Mouse (Mus musculus) megakaryocyte, embryonic 14.5 days (primary cell): ENCODE measurements around the gene Slc23a4. TPM values are rescaled to one million over a fixed set of nuclear protein-coding genes. Genes with fewer than 3 reads are reported as not detected.

ENCODE experiments used
- H3K27me3 ChIP-seq: replicated peaks from 2 replicates; pipeline ENCODE3; 2012; ENCODE audit warnings: inconsistent platforms
- H3K36me3 ChIP-seq: replicated peaks from 2 replicates; pipeline ENCODE3; 2012; ENCODE audit warnings: low read length, inconsistent platforms, mixed read lengths
- H3K4me1 ChIP-seq: 2 replicates; pipeline ENCODE4 v1.6.1; 2012; ENCODE audit warnings: inconsistent platforms
- H3K4me3 ChIP-seq: replicated peaks from 2 replicates; pipeline ENCODE3; 2012; ENCODE audit warnings: moderate library complexity, mild to moderate bottlenecking, inconsistent platforms
- H3K9me3 ChIP-seq: 2 replicates; pipeline ENCODE4 v1.6.1; 2012; ENCODE audit warnings: inconsistent platforms
- FLI1 ChIP-seq: IDR thresholded peaks from 2 replicates; pipeline ENCODE4 v1.6.1; 2012; ENCODE audit warnings: low read length, inconsistent platforms, mixed read lengths
- GATA1 ChIP-seq: IDR thresholded peaks from 3 replicates; pipeline ENCODE4 v1.6.1; 2012; ENCODE audit warnings: mixed read lengths, low read length, inconsistent platforms, borderline replicate concordance
- polyA plus RNA-seq: library from polyadenylated mRNA; stranded (reverse); fragments of >175 nt; gene quantifications from 2 replicates; pipeline ENCODE4 v1.2.3, GENCODE M21; 2012; ENCODE audit warnings: low replicate concordance; ENCODE audit not compliant: insufficient read depth

The Slc23a4 gene
- polyA plus RNA-seq, 1 experiment = 0.40 TPM

DNA sequence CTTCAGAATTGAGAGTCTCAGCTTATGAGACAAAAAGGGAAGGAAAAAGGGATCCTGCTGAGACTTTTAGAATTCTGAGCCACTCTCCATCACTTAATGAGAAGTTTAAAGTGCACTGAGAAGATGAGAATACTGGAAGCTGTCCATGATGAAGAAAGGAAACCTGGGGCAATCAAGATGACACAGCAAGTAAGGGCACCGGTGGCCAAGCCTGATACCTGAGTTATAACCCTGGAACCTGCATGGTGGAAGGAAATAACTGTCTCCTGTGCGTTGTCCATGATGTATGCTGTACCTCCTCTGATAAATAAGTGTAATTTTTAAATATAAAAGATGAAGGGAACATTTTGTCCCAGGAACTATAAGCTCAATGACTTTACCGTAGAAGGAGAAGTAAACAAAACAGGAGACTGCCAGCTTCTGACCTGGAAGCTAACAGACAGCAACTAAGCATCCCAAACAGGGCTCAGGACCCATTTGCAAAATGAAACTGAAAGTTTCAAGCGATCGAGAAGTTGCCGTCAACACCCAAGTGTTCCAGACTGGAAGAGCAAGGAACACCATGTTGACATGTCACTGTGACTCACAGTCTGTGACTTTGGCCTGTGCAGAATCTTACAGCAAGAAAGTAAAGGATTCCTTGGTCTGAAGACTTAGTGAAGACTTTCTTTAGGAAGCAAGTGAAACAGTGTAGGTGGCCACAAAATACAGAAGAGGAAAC, 22.2 kb downstream of the Slc23a4 start:
- no peaks in the 10 kb centered on the region for H3K36me3 ChIP-seq
- peak overlapping the region; percentile 85 for H3K4me3 ChIP-seq
- H3K9me3 ChIP-seq = peaks cover 4% of the 10 kb centered on the region
- peaks cover 3% of the 10 kb centered on the region for H3K27me3 ChIP-seq
- H3K4me1 ChIP-seq = peaks cover 18% of the 10 kb centered on the region
- no peak for TF ChIP-seq GATA1
- no peak for TF ChIP-seq FLI1

DNA sequence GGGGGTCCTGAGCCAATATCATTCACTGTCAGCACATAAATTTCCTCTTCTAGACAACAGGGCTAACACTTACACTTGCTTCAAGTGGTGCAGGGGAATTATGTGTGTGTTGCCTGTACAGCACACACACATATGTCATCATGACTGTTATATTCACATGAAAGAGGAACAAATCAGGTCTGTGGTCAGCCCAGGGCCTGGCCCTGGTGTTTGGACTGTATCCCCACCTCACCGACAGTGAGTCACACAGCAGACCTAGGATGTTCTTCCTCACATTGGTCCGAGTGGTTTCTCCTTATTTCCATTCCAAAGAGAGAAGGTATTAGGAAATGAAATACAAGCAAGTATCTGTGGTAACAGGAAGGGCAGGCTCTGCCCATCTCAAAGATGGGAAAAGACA, 23.7 kb downstream of the Slc23a4 start:
- H3K9me3 ChIP-seq = peaks cover 4% of the 10 kb centered on the region

DNA sequence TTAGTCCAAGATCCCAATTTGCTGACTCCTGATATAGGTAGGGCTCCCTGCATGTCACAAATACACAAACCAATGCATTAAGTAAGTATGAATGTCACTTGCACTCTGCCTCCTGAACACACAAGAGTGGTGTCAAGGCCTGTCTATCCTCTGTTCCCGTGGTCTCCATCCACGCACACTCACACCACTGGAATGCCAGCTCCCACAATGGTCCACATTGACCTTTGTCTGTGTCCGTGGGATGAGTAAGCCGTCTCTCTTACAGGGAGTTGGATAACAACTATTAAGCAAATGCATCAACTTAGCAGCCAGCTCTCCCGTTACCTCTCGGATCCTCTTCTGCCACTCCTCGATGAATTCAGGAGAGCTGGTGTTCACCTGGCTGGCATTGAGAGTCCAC, 29.1 kb downstream of the Slc23a4 start:
- Histone ChIP-seq H3K4me1 (peaks cover 17% of the 10 kb centered on the region), H3K9me3 (no peaks in the 10 kb centered on the region), H3K36me3 (no peaks in the 10 kb centered on the region), H3K27me3 (peaks cover 21% of the 10 kb centered on the region), H3K4me3 (no peak overlapping the region)
- no peak for TF ChIP-seq FLI1
- TF ChIP-seq GATA1 = no peak

More for the DNA sequence above, 23.7 kb downstream of the Slc23a4 start:
- peaks cover 10% of the 10 kb centered on the region for H3K27me3 ChIP-seq
- H3K4me1 ChIP-seq = peaks cover 18% of the 10 kb centered on the region
- H3K4me3 ChIP-seq = no peak overlapping the region
- TF ChIP-seq GATA1 = no peak
- TF ChIP-seq FLI1 = no peak
- H3K36me3 ChIP-seq = no peaks in the 10 kb centered on the region

DNA sequence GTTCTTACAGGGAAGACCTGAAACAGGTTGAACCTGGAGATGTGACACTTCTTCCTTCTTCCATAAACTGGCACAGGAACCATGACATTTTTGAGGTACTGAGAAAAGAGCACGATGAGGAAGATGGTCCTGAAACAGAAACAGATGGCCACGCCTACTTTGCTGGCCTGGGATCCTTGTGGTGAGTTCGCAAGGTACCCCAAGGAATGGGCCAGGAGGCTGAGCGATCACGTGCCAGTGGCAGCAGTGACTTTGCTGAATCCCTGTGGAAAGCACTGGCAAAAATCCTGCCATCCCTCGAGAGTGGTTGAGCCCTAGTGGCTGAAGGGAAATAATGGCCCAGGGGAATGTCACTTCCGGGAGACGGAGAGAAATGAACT, 32.4 kb downstream of the Slc23a4 start:
- peaks cover 30% of the 10 kb centered on the region for H3K4me1 ChIP-seq
- no peaks in the 10 kb centered on the region for H3K36me3 ChIP-seq
- peaks cover 24% of the 10 kb centered on the region for H3K27me3 ChIP-seq
- TF ChIP-seq FLI1 (no peak), GATA1 (no peak)
- no peaks in the 10 kb centered on the region for H3K9me3 ChIP-seq
- H3K4me3 ChIP-seq = peak overlapping the region; percentile 31

DNA sequence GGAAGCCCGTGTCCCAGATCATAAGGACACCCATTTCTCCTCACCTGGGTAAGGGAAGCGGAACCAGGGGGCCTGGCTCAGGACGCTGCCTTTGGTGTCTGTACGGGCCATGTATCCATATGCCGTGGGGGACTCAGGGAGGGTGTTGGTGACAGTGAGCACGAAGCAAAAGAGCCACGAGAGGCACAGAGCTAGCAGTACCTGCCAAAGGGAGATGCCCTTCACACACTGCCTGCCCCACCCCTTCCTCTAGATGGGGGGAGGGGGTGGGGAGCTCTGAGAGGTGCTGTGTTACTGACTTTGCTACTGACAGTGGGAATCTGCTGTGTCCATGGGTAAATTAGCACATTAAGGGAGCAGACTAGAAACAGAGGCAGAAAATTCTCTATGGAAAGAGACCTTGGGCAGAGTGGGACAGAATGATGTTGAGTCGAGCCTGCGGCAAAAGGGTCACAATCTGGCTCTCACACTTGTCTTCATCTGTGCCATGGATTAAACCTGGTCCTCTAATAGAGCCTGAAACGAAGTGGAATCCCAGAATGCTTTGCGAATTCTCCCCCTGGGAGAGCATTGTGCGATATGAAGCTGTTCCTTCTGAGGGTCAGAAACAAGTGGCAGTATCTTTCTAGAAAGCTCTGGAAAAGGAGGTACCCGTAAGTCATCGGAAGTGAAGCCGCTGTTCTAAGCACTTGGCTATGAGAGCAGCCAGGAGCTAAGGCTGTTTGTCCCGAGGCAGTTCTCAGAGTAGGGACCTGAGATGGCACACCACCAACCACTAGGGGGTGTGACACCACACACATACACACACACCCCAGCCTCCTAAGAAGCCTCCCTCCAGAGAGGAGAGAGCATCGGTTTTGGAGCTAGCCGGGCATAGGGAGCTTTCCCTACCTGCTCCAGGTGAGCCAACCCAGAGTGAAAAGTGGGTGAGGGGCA, 33.0 kb downstream of the Slc23a4 start:
- TF ChIP-seq GATA1 (no peak), FLI1 (no peak)
- H3K36me3 ChIP-seq = no peaks in the 10 kb centered on the region
- no peaks in the 10 kb centered on the region for H3K9me3 ChIP-seq
- H3K4me3 ChIP-seq = peak overlapping the region; percentile 31
- peaks cover 30% of the 10 kb centered on the region for H3K4me1 ChIP-seq
- H3K27me3 ChIP-seq = peaks cover 22% of the 10 kb centered on the region

DNA sequence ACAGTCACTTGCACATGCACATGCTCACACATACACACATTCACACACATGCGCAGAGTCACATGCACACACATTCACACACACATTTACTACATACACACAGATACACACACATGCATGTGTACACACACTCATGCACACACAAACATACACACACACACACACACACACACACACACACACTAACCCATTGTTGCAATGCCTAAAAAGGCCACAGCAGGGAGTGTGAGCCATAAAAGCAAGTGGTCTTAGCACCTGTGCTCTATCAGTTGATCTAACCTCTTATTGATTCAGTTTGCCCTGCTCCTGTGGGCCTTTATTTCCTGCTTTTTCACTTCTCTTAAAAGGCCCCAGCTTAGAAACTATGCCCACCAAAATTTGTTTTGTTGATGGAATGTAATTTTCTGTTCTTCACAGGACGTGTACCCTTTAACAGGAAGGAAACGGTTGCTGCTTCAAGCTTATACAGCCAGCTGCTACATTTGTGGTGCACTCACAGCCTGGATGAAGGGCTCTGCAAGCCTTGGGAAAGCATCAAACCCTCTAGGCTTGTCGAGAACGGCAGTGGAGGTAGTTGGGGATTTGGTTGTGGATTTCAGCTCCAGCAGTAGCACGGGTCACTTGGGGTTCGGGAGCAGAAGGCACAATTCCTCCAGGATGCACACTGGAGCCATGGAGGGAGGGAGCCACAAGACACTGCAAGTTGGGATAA, 36.1 kb downstream of the Slc23a4 start:
- Histone ChIP-seq H3K27me3 (peaks cover 31% of the 10 kb centered on the region), H3K36me3 (no peaks in the 10 kb centered on the region), H3K4me3 (peak overlapping the region; percentile 54), H3K9me3 (peaks cover 13% of the 10 kb centered on the region), H3K4me1 (peaks cover 35% of the 10 kb centered on the region)
- TF ChIP-seq FLI1 (no peak), GATA1 (no peak)

DNA sequence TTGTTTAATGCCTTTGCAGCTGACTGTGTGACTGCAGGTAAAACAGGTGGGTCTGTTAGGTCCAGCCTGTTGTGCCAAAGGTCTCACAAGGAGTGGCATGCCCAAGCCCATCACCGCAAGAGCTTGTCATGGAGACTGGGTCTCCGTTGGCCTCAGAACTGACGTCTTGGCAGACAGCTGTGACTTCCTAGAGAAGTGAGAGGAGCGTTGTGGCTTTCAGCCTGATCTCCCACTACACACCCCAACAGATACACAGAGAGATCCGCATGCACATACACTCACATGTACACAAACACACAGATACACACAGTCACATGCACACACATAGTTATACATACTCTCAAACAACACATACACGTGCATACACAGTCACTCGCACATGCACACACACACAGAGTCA, 36.7 kb downstream of the Slc23a4 start:
- Histone ChIP-seq H3K4me3 (peak overlapping the region; percentile 54), H3K4me1 (peaks cover 35% of the 10 kb centered on the region), H3K36me3 (no peaks in the 10 kb centered on the region), H3K27me3 (peaks cover 32% of the 10 kb centered on the region), H3K9me3 (peaks cover 14% of the 10 kb centered on the region)
- no peak for TF ChIP-seq GATA1
- no peak for TF ChIP-seq FLI1

DNA sequence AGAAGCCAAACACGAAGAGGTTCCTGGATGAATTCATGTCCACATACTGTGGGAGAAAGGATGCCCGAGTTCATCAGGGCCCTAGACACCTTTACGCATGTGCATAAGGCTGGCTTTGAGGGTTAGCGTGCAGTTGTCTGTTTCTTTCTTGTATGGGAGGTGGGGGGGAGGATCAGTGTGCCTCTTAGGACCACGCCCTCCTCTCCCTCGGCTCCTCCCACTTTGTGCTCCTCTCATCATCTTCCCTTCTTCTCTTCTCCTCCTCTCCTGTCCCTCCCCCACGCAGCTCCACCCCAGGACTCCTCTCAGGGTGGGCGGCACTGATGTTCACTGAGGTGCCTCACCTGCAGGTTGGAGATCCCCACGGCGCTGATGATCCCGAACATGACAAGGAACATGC, 39.7 kb downstream of the Slc23a4 start:
- no peaks in the 10 kb centered on the region for H3K36me3 ChIP-seq

DNA sequence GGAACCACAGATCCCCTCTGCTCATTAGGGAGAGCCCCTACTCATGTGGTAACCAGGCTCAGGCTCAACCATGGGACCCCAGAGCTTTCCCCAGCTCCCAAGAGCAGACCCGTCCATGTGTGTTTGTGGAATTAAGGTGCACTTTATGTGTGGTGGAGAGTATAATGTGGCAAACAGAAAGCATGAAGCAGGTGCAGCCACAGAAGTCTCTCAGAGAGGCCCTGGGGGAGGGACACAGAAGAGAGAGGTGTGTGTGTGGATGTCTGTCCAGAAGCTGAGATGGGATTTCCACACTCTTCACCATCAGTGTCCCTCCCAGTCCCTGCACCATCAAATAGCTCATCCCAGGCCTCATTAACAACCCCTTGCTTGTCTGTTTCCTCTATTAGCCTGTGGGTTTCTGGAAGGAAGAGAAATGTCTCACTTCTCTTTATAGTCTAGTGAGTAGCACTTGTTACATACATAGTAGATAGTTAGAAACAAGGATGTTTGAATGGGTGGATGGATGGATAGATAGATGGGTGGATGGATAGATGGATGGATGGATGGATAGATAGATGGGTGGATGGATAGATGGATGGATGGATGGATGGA, 41.6 kb downstream of the Slc23a4 start:
- peaks cover 14% of the 10 kb centered on the region for H3K9me3 ChIP-seq
- no peaks in the 10 kb centered on the region for H3K36me3 ChIP-seq
- peaks cover 37% of the 10 kb centered on the region for H3K27me3 ChIP-seq
- TF ChIP-seq FLI1 (no peak), GATA1 (no peak)
- H3K4me3 ChIP-seq = no peak overlapping the region
- H3K4me1 ChIP-seq = peaks cover 15% of the 10 kb centered on the region

More for the DNA sequence above, 39.7 kb downstream of the Slc23a4 start:
- Histone ChIP-seq H3K4me3 (no peak overlapping the region), H3K4me1 (peaks cover 28% of the 10 kb centered on the region), H3K9me3 (peaks cover 14% of the 10 kb centered on the region), H3K27me3 (peaks cover 36% of the 10 kb centered on the region)
- TF ChIP-seq GATA1 = no peak
- no peak for TF ChIP-seq FLI1
